Mouse (Mus musculus): ENCODE results near the gene Clcf1. TPM values are rescaled to one million over a fixed set of nuclear protein-coding genes. Genes with fewer than 3 reads are reported as not detected.

The Clcf1 gene
- total and polyA plus RNA-seq, 3 experiments = 5.5 to 16.3 (median 9.0) TPM

GRCm38 (mm10) chr19:4254230-4254629 lies 40.2 kb downstream of the Clcf1 start:
- DNase-seq = no peak

GRCm38 (mm10) chr19:4255583-4256162 lies 41.6 kb downstream of the Clcf1 start:
- DNase-seq = no peak

GRCm38 (mm10) chr19:4257216-4257896 lies 43.3 kb downstream of the Clcf1 start:
- peak; percentile 94 for DNase-seq

- DNase-seq = no peak
Measured at GRCm38 (mm10) chr19:4257897-4258252, 43.8 kb downstream of the Clcf1 start.

GRCm38 (mm10) chr19:4261038-4261698 lies 47.1 kb downstream of the Clcf1 start:
- no peak for DNase-seq

DNA sequence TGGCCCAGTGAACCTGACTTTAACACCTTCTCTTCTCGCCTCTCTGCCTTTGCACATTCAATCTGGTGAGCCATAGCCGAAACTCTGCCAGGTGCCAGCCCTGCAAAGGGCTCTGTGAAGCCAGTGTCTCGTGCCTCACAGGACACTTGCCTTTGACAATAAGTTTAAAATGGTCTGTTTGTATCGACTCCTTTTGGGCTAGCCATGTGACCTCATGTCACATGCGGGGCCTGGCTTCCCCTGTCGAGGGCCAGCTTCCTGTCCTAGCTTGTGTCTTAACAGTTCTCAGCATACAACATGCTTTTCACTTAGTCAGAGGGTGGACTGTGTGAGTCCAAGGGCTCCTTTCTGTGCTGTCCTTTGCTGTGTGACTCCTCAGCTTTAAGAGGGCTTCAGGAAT lies 48.7 kb downstream of the Clcf1 start:
- DNase-seq = no peak

DNA sequence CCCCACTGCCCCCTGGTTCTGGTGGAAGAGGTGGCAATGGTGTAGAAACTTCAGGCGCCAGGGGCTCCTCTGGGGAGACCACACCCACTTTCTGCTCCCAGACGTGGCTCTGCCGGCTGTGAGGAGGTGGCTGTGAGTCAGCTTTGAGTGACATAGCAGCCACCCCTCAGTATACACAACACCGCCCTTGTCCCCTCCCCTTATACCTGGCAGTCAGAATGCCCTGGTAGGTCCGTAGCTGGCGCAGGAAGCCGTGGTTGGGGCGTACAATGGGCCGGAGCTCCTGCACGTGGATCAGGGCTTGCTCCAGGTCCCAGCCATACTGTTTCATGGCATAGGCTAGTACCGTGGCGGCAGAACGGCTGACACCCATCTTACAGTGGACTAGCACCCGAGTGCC lies 49.7 kb downstream of the Clcf1 start:
- no peak for DNase-seq

GRCm38 (mm10) chr19:4264171-4264780 lies 50.2 kb downstream of the Clcf1 start:
- DNase-seq = peak; percentile 46

DNA sequence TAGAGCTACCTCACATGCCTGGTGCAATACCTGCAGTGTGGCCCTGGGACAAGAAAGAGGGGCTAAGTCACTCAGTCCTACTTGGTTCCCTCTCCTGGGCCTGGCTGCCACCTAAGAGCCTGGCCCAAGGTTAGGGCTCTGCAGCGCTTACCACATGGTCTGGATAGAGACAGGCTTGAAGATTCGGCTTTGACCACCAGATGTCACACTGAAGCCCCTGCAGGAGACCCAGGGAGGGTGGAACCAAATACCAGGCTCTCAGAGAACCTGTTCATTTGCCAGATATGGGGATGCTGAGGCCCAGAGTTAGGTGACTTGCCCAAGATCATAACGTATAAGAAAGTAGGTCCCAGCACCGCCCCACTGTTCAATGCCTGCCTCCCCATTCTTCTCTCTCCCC lies 51.9 kb downstream of the Clcf1 start:
- DNase-seq = no peak

- DNase-seq = peak; percentile 89
Measured at GRCm38 (mm10) chr19:4268566-4269361, 54.7 kb downstream of the Clcf1 start, which contains the start of gene Ssh3. TSS of gene Ssh3 (minus strand) at chr19:4269180.

- peak; percentile 78 for DNase-seq
Measured at GRCm38 (mm10) chr19:4270187-4270586, 56.1 kb downstream of the Clcf1 start.

DNA sequence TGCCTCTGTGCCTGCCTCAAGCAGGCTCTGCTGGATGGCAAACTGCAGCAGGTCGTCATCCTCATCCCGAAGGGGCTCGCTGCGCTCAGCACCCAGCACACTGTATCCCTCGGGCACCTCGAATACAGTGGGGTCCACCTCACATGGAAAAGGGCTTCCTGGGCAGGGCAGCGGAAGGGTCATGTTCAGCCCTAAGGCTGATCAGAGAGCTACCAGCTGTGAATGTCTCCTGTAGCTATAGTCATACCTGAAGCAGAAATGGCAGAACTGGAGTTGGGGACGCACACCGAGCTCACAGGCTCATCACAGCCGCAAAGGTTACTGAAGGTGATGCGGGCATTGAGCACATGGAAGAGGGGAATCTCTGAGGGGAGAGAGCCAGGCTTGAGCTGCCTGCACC lies 56.9 kb downstream of the Clcf1 start:
- DNase-seq = no peak

Small RNA genes within 50 kb of the gene (microRNA-seq; reads per million reads assigned to microRNA genes)
- 0 reads per million in 2 experiments for gene Gm26115
- 0.44 to 2.5 reads per million in 2 experiments for gene Mir6985

Other genes with a start within 250 kb of the Clcf1 start
- gene Aldh3b2, start 241.9 kb upstream of the Clcf1 start, total RNA-seq (2021) = 10 to 100 TPM; 12.2 to 15.2 TPM
- gene Aldh3b2, start 241.9 kb upstream of the Clcf1 start, polyA plus RNA-seq (2012; rRNA removed) = 4.0 and 7.6 TPM in 2 replicates
- gene Acy3, start 227.7 kb upstream of the Clcf1 start, total RNA-seq (2021) = 10 to 100 TPM; 16.5 to 22.7 TPM
- gene Acy3, start 227.7 kb upstream of the Clcf1 start, polyA plus RNA-seq (2012; rRNA removed) = 80.5 and 96.1 TPM in 2 replicates
- gene Tbx10, start 221.5 kb upstream of the Clcf1 start, total RNA-seq (2021) = not detected
- gene Tbx10, start 221.5 kb upstream of the Clcf1 start, polyA plus RNA-seq (2012; rRNA removed) = not detected in 2 replicates
- 10 to 100 TPM; 25.1 to 27.0 TPM for gene Nudt8, start 213.7 kb upstream of the Clcf1 start, total RNA-seq (2021)
- gene Nudt8, start 213.7 kb upstream of the Clcf1 start, polyA plus RNA-seq (2012; rRNA removed) = 36.7 and 65.9 TPM in 2 replicates
- under 1 TPM; 0.55 to 0.69 TPM for gene Gm49405, start 213.6 kb upstream of the Clcf1 start, total RNA-seq (2021)
- gene Gm49405, start 213.6 kb upstream of the Clcf1 start, polyA plus RNA-seq (2012; rRNA removed) = 1.3 and 2.0 TPM in 2 replicates
- gene Doc2g, start 210.9 kb upstream of the Clcf1 start, total RNA-seq (2021) = 1 to 10 TPM; 1.1 to 1.8 TPM
- gene Doc2g, start 210.9 kb upstream of the Clcf1 start, polyA plus RNA-seq (2012; rRNA removed) = 6.2 and 9.3 TPM in 2 replicates
- gene Ndufv1, start 201.4 kb upstream of the Clcf1 start, total RNA-seq (2021) = 100 to 1,000 TPM; 260 to 445 TPM
- 145 and 150 TPM in 2 replicates for gene Ndufv1, start 201.4 kb upstream of the Clcf1 start, polyA plus RNA-seq (2012; rRNA removed)
- 100 to 1,000 TPM; 401 to 452 TPM for gene Gstp1, start 176.3 kb upstream of the Clcf1 start, total RNA-seq (2021)
- 752 and 925 TPM in 2 replicates for gene Gstp1, start 176.3 kb upstream of the Clcf1 start, polyA plus RNA-seq (2012; rRNA removed)
- gene Gstp2, start 168.2 kb upstream of the Clcf1 start, total RNA-seq (2021) = 10 to 100 TPM; 57.2 to 61.4 TPM
- 7.9 and 13.8 TPM in 2 replicates for gene Gstp2, start 168.2 kb upstream of the Clcf1 start, polyA plus RNA-seq (2012; rRNA removed)
- 1 to 10 TPM in 1 of 2 experiments, under 1 TPM in 1; 0.62 to 2.3 TPM for gene Gstp3, start 154.7 kb upstream of the Clcf1 start, total RNA-seq (2021)
- 0.79 and 0.83 TPM in 2 replicates for gene Gstp3, start 154.7 kb upstream of the Clcf1 start, polyA plus RNA-seq (2012; rRNA removed)
- not detected for gene Cabp2, start 132.7 kb upstream of the Clcf1 start, total RNA-seq (2021)
- gene Cabp2, start 132.7 kb upstream of the Clcf1 start, polyA plus RNA-seq (2012; rRNA removed) = not detected in 2 replicates
- gene Cdk2ap2, start 117.1 kb upstream of the Clcf1 start, total RNA-seq (2021) = 100 to 1,000 TPM; 128 to 131 TPM
- gene Cdk2ap2, start 117.1 kb upstream of the Clcf1 start, polyA plus RNA-seq (2012; rRNA removed) = 339 and 371 TPM in 2 replicates
- gene Pitpnm1, start 114.2 kb upstream of the Clcf1 start, total RNA-seq (2021) = 10 to 100 TPM; 87.4 to 87.6 TPM
- gene Pitpnm1, start 114.2 kb upstream of the Clcf1 start, polyA plus RNA-seq (2012; rRNA removed) = 164 and 171 TPM in 2 replicates
- 100 to 1,000 TPM; 102 to 134 TPM for gene Aip, start 88.4 kb upstream of the Clcf1 start, total RNA-seq (2021)
- 89.5 and 99.3 TPM in 2 replicates for gene Aip, start 88.4 kb upstream of the Clcf1 start, polyA plus RNA-seq (2012; rRNA removed)
- gene Gpr152, start 74.5 kb upstream of the Clcf1 start, total RNA-seq (2021) = under 1 TPM; 0.09 to 0.17 TPM
- 0.10 and 0.18 TPM in 2 replicates for gene Gpr152, start 74.5 kb upstream of the Clcf1 start, polyA plus RNA-seq (2012; rRNA removed)
- under 1 TPM; 0.29 to 0.69 TPM for gene Cabp4, start 70.2 kb upstream of the Clcf1 start, total RNA-seq (2021)
- gene Cabp4, start 70.2 kb upstream of the Clcf1 start, polyA plus RNA-seq (2012; rRNA removed) = 0.12 and 0.26 TPM in 2 replicates
- gene Coro1b, start 65.6 kb upstream of the Clcf1 start, total RNA-seq (2021) = 100 to 1,000 TPM; 154 to 202 TPM
- 199 and 225 TPM in 2 replicates for gene Coro1b, start 65.6 kb upstream of the Clcf1 start, polyA plus RNA-seq (2012; rRNA removed)
- 1 to 10 TPM; 2.5 to 5.7 TPM for gene Ptprcap, start 60.6 kb upstream of the Clcf1 start, total RNA-seq (2021)
- gene Ptprcap, start 60.6 kb upstream of the Clcf1 start, polyA plus RNA-seq (2012; rRNA removed) = 54.9 and 57.6 TPM in 2 replicates
- 10 to 100 TPM; 27.6 to 39.5 TPM for gene Rps6kb2, start 50.9 kb upstream of the Clcf1 start, total RNA-seq (2021)
- 48.3 and 60.8 TPM in 2 replicates for gene Rps6kb2, start 50.9 kb upstream of the Clcf1 start, polyA plus RNA-seq (2012; rRNA removed)
- gene Carns1, start 38.8 kb upstream of the Clcf1 start, total RNA-seq (2021) = 1 to 10 TPM; 2.9 to 5.8 TPM
- 3.8 and 5.1 TPM in 2 replicates for gene Carns1, start 38.8 kb upstream of the Clcf1 start, polyA plus RNA-seq (2012; rRNA removed)
- gene Tbc1d10c, start 23.0 kb upstream of the Clcf1 start, total RNA-seq (2021) = under 1 TPM in 1 of 2 experiments, not detected in 1; 0.97 TPM
- 2.1 and 4.8 TPM in 2 replicates for gene Tbc1d10c, start 23.0 kb upstream of the Clcf1 start, polyA plus RNA-seq (2012; rRNA removed)
- 100 to 1,000 TPM; 342 to 392 TPM for gene Ppp1ca, start 22.2 kb upstream of the Clcf1 start, total RNA-seq (2021)
- gene Ppp1ca, start 22.2 kb upstream of the Clcf1 start, polyA plus RNA-seq (2012; rRNA removed) = 443 and 514 TPM in 2 replicates
- 10 to 100 TPM in 1 of 2 experiments, 1 to 10 TPM in 1; 6.9 to 12.3 TPM for gene Rad9a, start 12.6 kb upstream of the Clcf1 start, total RNA-seq (2021)
- 16.4 and 17.2 TPM in 2 replicates for gene Rad9a, start 12.6 kb upstream of the Clcf1 start, polyA plus RNA-seq (2012; rRNA removed)
- gene AC109138.7, start 119 bp downstream of the Clcf1 start, total RNA-seq (2021) = not detected
- gene AC109138.7, start 119 bp downstream of the Clcf1 start, polyA plus RNA-seq (2012; rRNA removed) = not detected in 2 replicates
- 10 to 100 TPM; 41.9 to 52.3 TPM for gene Pold4, start 17.7 kb downstream of the Clcf1 start, total RNA-seq (2021)
- gene Pold4, start 17.7 kb downstream of the Clcf1 start, polyA plus RNA-seq (2012; rRNA removed) = 112 and 146 TPM in 2 replicates
- 10 to 100 TPM; 30.9 to 34.4 TPM for gene Ssh3, start 54.9 kb downstream of the Clcf1 start, total RNA-seq (2021)
- 67.4 and 86.6 TPM in 2 replicates for gene Ssh3, start 54.9 kb downstream of the Clcf1 start, polyA plus RNA-seq (2012; rRNA removed)
- 1 to 10 TPM; 2.5 to 5.7 TPM for gene Ankrd13d, start 68.9 kb downstream of the Clcf1 start, total RNA-seq (2021)
- gene Ankrd13d, start 68.9 kb downstream of the Clcf1 start, polyA plus RNA-seq (2012; rRNA removed) = 5.4 and 8.3 TPM in 2 replicates
- gene Grk2, start 92.0 kb downstream of the Clcf1 start, total RNA-seq (2021) = 10 to 100 TPM; 49.1 to 49.7 TPM
- 60.4 and 62.6 TPM in 2 replicates for gene Grk2, start 92.0 kb downstream of the Clcf1 start, polyA plus RNA-seq (2012; rRNA removed)
- gene Kdm2a, start 184.0 kb downstream of the Clcf1 start, total RNA-seq (2021) = 100 to 1,000 TPM in 1 of 2 experiments, 10 to 100 TPM in 1; 81.7 to 155 TPM
- 66.3 and 78.0 TPM in 2 replicates for gene Kdm2a, start 184.0 kb downstream of the Clcf1 start, polyA plus RNA-seq (2012; rRNA removed)
- gene Rhod, start 225.2 kb downstream of the Clcf1 start, total RNA-seq (2021) = 10 to 100 TPM; 25.7 to 36.4 TPM
- 35.2 and 39.5 TPM in 2 replicates for gene Rhod, start 225.2 kb downstream of the Clcf1 start, polyA plus RNA-seq (2012; rRNA removed)